Mouse (Mus musculus) liver, embryonic 12.5 days (tissue): ENCODE data around the gene Wnt1. TPM values are rescaled to one million over a fixed set of nuclear protein-coding genes. Genes with fewer than 3 reads are reported as not detected.

Source experiments
- ATAC-seq: fragments of 200-750 bp; cut with Nextera tagmentation; 2 replicates; pipeline ENCODE4 v1.8.0; 2017; ENCODE audit warnings: moderate number of reproducible peaks, mild to moderate bottlenecking, moderate library complexity
- H3K27ac ChIP-seq: fragments of 300-500 bp; sonication (generic); 2 replicates; pipeline ENCODE4 v1.5.1; 2016; ENCODE audit warnings: mild to moderate bottlenecking
- H3K27me3 ChIP-seq: fragments of 300-500 bp; sonication (generic); replicated peaks from 2 replicates; pipeline ENCODE4 v1.6.1; 2016; ENCODE audit warnings: mild to moderate bottlenecking, moderate library complexity
- H3K36me3 ChIP-seq: fragments of 300-500 bp; sonication (generic); 2 replicates; pipeline ENCODE4 v1.6.1; 2016; ENCODE audit warnings: mild to moderate bottlenecking, moderate library complexity
- H3K4me1 ChIP-seq: fragments of 300-500 bp; sonication (generic); 2 replicates; pipeline ENCODE4 v1.6.1; 2016
- H3K4me2 ChIP-seq: fragments of 300-500 bp; sonication (generic); 2 replicates; pipeline ENCODE4 v1.6.1; 2016; ENCODE audit warnings: mild to moderate bottlenecking, moderate library complexity
- H3K4me3 ChIP-seq: fragments of 300-500 bp; sonication (generic); 2 replicates; pipeline ENCODE4 v1.5.1; 2016; ENCODE audit warnings: mild to moderate bottlenecking, moderate library complexity
- H3K9ac ChIP-seq: fragments of 300-500 bp; sonication (generic); 2 replicates; pipeline ENCODE4 v1.6.1; 2016; ENCODE audit warnings: mild to moderate bottlenecking, moderate library complexity
- H3K9me3 ChIP-seq: fragments of 300-500 bp; sonication (generic); replicated peaks from 2 replicates; pipeline ENCODE4 v1.6.1; 2016; ENCODE audit warnings: mild to moderate bottlenecking, moderate library complexity
- WGBS: fragments of 180-500 bp; shearing (Covaris S2); methylation state at CpG from one replicate; pipeline ENCODE4 v1.1.7; 2016; ENCODE audit not compliant: insufficient replicate concordance; 5-methylcytosine and 5-hydroxymethylcytosine counted together
- polyA plus RNA-seq: library from polyadenylated mRNA; unstranded; fragments of >200 nt; fragmentation: Nextera tagmentation; extraction: Ambion mirVana; gene quantifications from 2 replicates; pipeline ENCODE4 v1.2.1, GENCODE M21; 2016

Wnt1 gene
- polyA plus RNA-seq, 1 experiment from 2014 or later = not detected

DNA sequence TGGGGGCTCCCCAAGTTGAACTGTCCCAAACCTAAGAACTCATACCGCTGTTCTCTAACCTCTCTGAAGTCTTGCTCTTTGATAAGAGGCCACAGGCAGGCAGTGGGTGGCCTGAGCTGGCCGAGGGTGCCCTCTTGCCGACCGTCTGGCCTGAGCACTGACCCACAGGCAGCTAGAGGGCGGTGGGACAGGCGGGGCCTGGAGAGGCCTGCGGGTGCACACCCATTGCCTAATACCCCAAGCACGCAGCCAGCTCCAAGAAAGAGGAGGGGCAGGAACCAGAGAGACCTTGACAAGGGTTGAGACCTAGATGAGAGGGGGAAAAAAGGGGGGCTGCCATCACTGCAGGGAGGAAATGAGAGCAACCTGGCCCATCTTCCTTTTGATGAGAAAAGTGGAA, 9.6 kb upstream of the Wnt1 start:
- H3K36me3 ChIP-seq = no peaks in the 10 kb centered on the region
- H3K4me2 ChIP-seq = no peak overlapping the region
- no peaks in the 10 kb centered on the region for H3K9me3 ChIP-seq
- H3K4me1 ChIP-seq = peaks cover 29% of the 10 kb centered on the region
- ATAC-seq = no peak
- peaks cover 97% of the 10 kb centered on the region for H3K27me3 ChIP-seq
- no peak overlapping the region for H3K4me3 ChIP-seq
- H3K27ac ChIP-seq = no peak overlapping the region
- WGBS = 7% methylated on average over 8 of the region's 8 CpGs
- no peak overlapping the region for H3K9ac ChIP-seq

DNA sequence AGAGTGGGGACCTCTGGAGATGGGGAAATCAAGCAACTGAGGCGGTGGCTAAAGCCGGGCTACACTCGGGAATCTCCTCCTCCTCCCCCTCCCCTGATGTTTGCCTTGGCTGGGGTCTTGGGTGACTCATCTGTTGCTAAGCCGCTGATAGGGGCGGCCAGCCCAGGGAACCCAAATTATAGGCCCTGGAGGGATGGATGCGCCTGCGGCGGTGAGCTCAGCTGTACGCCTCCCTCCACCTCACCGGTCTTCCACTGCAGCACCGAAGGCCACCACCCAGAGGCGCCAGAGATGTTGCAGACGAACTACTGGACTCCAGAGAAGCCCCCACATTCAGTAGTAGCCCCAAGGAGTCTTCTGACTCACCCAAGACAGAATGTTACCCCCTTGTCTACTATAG, 9.1 kb upstream of the Wnt1 start:
- Histone ChIP-seq H3K9ac (no peak overlapping the region), H3K4me3 (no peak overlapping the region), H3K9me3 (no peaks in the 10 kb centered on the region), H3K27me3 (peaks cover 97% of the 10 kb centered on the region), H3K36me3 (no peaks in the 10 kb centered on the region), H3K4me2 (no peak overlapping the region), H3K27ac (no peak overlapping the region), H3K4me1 (peaks cover 29% of the 10 kb centered on the region)
- no peak for ATAC-seq
- 9% methylated on average over 13 of the region's 13 CpGs for WGBS

DNA sequence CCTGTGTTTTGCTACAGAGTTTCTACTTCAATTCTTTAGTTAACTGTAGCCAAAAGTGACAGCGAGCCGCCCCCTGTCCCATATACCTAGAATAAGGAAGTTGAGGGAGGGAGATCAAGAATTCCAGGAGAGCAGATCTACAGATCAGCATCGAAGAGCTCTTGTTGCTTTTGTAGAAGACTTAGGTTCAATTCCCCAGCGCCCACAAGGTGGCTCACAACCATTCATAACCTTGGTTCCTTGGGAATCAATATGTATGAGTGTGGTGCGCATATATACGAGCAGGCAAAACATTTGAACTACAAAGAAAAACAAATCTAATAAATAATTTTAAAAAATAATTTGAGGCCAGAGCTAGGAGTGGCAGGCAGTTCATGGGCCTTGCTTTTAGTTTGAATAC, 8.5 kb upstream of the Wnt1 start:
- H3K4me3 ChIP-seq = no peak overlapping the region
- H3K27ac ChIP-seq = no peak overlapping the region
- H3K4me2 ChIP-seq = no peak overlapping the region
- 27% methylated on average over 6 of the region's 6 CpGs for WGBS
- H3K4me1 ChIP-seq = peaks cover 29% of the 10 kb centered on the region
- no peak overlapping the region for H3K9ac ChIP-seq
- no peaks in the 10 kb centered on the region for H3K9me3 ChIP-seq
- no peak for ATAC-seq
- no peaks in the 10 kb centered on the region for H3K36me3 ChIP-seq
- H3K27me3 ChIP-seq = peaks cover 97% of the 10 kb centered on the region

DNA sequence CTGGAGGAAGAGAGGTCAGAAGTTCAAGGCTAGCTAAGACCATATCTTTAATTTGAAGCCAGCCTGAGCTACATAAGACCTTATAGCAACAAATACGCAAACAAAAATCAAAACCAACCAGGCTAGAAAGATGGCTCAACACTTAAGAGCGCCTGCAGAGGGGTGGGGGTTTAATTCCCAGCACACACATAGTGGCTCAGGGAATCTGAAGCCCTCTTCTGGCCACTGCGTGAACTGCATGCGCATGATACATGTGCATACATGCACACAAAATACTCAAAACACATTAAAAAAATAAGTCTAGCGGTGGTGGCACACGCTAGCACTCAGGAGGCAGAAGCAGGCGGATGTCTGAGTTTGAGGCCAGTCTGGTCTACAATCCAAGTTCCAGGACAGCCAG, 3.9 kb upstream of the Wnt1 start:
- H3K9ac ChIP-seq = no peak overlapping the region
- no peaks in the 10 kb centered on the region for H3K9me3 ChIP-seq
- H3K4me1 ChIP-seq = peaks cover 8% of the 10 kb centered on the region
- no peak overlapping the region for H3K4me2 ChIP-seq
- no peaks in the 10 kb centered on the region for H3K36me3 ChIP-seq
- no peak for ATAC-seq
- H3K4me3 ChIP-seq = no peak overlapping the region
- H3K27me3 ChIP-seq = peaks cover 97% of the 10 kb centered on the region
- 30% methylated on average over 7 of the region's 7 CpGs for WGBS
- no peak overlapping the region for H3K27ac ChIP-seq

DNA sequence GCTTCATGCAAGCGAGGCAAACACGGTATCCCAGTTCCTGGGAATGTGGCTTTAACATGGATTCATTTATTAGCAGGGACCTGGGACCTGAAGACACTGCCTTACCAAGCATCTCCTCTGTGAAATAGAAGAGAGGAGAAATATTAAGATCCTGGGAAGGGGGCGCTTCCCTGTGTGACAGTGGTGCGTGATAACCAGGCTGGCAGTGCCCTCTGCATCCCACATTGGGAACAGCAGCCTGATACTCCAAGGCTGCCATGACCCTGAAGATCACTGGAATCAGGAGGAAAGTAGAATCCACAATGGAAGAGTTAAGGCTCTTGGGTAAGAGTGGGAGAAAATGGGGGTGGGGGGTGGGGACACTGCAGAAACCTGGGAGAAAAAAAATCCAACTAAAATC, 1.7 kb upstream of the Wnt1 start:
- no peak overlapping the region for H3K27ac ChIP-seq
- 27% methylated on average over 4 of the region's 4 CpGs for WGBS
- H3K36me3 ChIP-seq = no peaks in the 10 kb centered on the region
- no peak overlapping the region for H3K9ac ChIP-seq
- H3K9me3 ChIP-seq = no peaks in the 10 kb centered on the region
- ATAC-seq = no peak
- peaks cover 21% of the 10 kb centered on the region for H3K4me1 ChIP-seq
- H3K4me3 ChIP-seq = no peak overlapping the region
- H3K27me3 ChIP-seq = peaks cover 97% of the 10 kb centered on the region
- no peak overlapping the region for H3K4me2 ChIP-seq

DNA sequence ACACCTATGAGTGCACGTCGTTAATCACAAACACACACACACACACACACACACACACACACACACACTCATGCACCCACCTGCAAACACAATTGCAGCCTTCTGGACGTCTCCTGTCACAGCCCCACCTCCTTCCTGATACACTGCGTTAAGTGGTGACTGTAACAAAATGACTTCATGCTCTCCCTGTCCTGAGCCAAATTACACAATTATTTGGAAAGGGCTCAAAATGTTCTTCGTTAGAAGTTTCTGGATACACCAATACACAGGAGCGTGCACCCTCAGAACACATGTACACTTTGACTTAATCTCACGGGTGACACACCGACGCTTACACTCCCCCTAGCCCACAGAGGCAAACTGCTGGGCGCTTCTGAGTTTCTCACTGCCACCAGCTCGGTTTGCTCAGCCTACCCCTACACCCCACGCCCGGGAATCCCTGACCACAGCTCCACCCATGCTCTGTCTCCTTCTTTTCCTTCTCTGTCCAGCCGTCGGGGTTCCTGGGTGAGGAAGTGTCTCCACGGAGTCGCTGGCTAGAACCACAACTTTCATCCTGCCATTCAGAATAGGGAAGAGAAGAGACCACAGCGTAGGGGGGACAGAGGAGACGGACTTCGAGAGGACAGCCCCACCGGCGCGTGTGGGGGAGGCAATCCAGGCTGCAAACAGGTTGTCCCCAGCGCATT, 541 bp upstream of the Wnt1 start:
- Histone ChIP-seq H3K27me3 (peaks cover 100% of the 10 kb centered on the region), H3K4me1 (peaks cover 21% of the 10 kb centered on the region), H3K27ac (no peak overlapping the region), H3K9ac (no peak overlapping the region), H3K9me3 (no peaks in the 10 kb centered on the region), H3K4me3 (0 out of 2 replicates have a peak overlapping the region, but pooled peaks have one; percentile 3), H3K36me3 (no peaks in the 10 kb centered on the region), H3K4me2 (peak overlapping the region; percentile 31; the same call in 1 of the 2 replicates)
- ATAC-seq = no peak
- WGBS = 12% methylated on average over 24 of the region's 24 CpGs

DNA sequence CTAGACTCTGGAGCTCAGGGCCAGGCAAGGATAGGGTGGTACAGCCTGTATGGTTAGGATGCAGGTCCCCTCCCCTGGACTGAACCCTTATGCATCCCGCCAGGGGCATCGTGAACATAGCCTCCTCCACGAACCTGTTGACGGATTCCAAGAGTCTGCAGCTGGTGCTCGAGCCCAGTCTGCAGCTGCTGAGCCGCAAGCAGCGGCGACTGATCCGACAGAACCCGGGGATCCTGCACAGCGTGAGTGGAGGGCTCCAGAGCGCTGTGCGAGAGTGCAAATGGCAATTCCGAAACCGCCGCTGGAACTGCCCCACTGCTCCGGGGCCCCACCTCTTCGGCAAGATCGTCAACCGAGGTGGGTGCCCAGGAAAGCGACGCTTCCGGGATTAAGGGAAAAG, 1.1 kb downstream of the Wnt1 start:
- ATAC-seq = no peak
- Histone ChIP-seq H3K27ac (no peak overlapping the region), H3K4me2 (no peak overlapping the region; the same call in 1 of the 2 replicates), H3K9me3 (no peaks in the 10 kb centered on the region), H3K4me1 (peaks cover 21% of the 10 kb centered on the region), H3K9ac (no peak overlapping the region), H3K4me3 (no peak overlapping the region), H3K36me3 (no peaks in the 10 kb centered on the region), H3K27me3 (peaks cover 100% of the 10 kb centered on the region)
- 2% methylated on average over 23 of the region's 23 CpGs for WGBS

DNA sequence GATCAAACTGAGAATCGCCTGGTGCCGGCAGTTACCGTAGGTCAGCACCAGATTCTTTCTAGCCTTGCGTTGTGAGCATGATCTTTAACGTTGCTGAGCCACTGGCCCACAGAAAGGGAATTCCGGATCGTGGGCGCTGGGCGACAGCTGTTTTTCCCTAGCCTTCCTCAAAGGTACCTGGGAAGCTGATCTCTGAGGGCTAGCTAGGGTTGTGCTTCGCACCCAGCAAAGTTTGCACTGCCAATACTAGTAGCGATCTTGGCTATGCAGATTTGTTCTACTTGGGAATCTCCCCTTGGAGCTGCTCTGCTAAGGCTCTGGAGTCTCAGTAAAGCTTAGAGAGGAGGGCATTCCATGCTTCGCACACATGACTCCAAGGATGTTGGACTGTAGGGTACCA, 1.6 kb downstream of the Wnt1 start:
- WGBS = 3% methylated on average over 12 of the region's 12 CpGs

DNA sequence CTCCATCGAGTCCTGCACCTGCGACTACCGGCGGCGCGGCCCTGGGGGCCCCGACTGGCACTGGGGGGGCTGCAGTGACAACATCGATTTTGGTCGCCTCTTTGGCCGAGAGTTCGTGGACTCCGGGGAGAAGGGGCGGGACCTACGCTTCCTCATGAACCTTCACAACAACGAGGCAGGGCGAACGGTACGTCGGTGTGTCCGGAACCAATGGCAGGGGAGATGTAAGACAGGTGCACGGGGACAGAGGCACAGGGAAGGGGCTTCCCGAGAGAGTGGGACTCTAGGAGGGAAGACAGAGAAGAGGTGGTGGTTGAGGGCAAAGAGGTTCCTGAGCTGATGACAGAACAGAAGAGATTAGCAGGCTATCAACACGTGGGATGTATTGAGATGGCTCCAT, 2.1 kb downstream of the Wnt1 start:
- Histone ChIP-seq H3K27me3 (peaks cover 100% of the 10 kb centered on the region), H3K9me3 (no peaks in the 10 kb centered on the region), H3K36me3 (no peaks in the 10 kb centered on the region), H3K9ac (no peak overlapping the region), H3K4me2 (no peak overlapping the region), H3K4me3 (no peak overlapping the region), H3K4me1 (peaks cover 21% of the 10 kb centered on the region), H3K27ac (no peak overlapping the region)
- no peak for ATAC-seq
- 2% methylated on average over 23 of the region's 23 CpGs for WGBS

More for the DNA sequence above, 1.6 kb downstream of the Wnt1 start:
- Histone ChIP-seq H3K27ac (no peak overlapping the region), H3K9ac (no peak overlapping the region), H3K4me1 (peaks cover 21% of the 10 kb centered on the region), H3K27me3 (peaks cover 100% of the 10 kb centered on the region), H3K36me3 (no peaks in the 10 kb centered on the region), H3K9me3 (no peaks in the 10 kb centered on the region), H3K4me2 (no peak overlapping the region; the same call in 1 of the 2 replicates), H3K4me3 (no peak overlapping the region)
- ATAC-seq = no peak

DNA sequence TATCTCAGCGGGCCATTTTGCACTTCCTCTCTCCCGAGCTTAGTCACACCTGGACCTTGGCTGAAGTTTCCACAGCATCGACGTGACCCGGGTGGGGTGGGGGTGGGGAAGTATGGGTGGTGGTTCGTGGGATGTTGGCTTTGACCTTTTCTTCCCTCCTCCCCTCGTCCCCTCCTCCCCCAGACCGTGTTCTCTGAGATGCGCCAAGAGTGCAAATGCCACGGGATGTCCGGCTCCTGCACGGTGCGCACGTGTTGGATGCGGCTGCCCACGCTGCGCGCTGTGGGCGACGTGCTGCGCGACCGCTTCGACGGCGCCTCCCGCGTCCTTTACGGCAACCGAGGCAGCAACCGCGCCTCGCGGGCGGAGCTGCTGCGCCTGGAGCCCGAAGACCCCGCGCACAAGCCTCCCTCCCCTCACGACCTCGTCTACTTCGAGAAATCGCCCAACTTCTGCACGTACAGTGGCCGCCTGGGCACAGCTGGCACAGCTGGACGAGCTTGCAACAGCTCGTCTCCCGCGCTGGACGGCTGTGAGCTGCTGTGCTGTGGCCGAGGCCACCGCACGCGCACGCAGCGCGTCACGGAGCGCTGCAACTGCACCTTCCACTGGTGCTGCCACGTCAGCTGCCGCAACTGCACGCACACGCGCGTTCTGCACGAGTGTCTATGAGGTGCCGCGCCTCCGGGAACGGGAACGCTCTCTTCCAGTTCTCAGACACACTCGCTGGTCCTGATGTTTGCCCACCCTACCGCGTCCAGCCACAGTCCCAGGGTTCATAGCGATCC, 2.8 kb downstream of the Wnt1 start:
- Histone ChIP-seq H3K36me3 (no peaks in the 10 kb centered on the region), H3K4me2 (peak overlapping the region; percentile 34), H3K9ac (no peak overlapping the region), H3K27me3 (peaks cover 100% of the 10 kb centered on the region), H3K9me3 (no peaks in the 10 kb centered on the region), H3K4me1 (peaks cover 21% of the 10 kb centered on the region), H3K4me3 (0 out of 2 replicates have a peak overlapping the region, but pooled peaks have one; percentile 0), H3K27ac (no peak overlapping the region)
- ATAC-seq = no peak
- 3% methylated on average over 60 of the region's 75 CpGs for WGBS

DNA sequence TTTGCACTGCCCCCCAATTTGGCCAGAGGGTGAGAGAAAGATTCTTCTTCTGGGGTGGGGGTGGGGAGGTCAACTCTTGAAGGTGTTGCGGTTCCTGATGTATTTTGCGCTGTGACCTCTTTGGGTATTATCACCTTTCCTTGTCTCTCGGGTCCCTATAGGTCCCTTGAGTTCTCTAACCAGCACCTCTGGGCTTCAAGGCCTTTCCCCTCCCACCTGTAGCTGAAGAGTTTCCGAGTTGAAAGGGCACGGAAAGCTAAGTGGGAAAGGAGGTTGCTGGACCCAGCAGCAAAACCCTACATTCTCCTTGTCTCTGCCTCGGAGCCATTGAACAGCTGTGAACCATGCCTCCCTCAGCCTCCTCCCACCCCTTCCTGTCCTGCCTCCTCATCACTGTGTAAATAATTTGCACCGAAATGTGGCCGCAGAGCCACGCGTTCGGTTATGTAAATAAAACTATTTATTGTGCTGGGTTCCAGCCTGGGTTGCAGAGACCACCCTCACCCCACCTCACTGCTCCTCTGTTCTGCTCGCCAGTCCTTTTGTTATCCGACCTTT, 3.6 kb downstream of the Wnt1 start:
- Histone ChIP-seq H3K36me3 (no peaks in the 10 kb centered on the region), H3K4me1 (peaks cover 24% of the 10 kb centered on the region), H3K9ac (no peak overlapping the region), H3K4me3 (no peak overlapping the region), H3K27ac (no peak overlapping the region), H3K27me3 (peaks cover 100% of the 10 kb centered on the region), H3K4me2 (no peak overlapping the region), H3K9me3 (no peaks in the 10 kb centered on the region)
- ATAC-seq = no peak
- WGBS = 6% methylated on average over 13 of the region's 13 CpGs
